Mouse (Mus musculus) adrenal gland, adult 18-20 months (tissue): ENCODE data around the gene Ugt2b37. TPM values are rescaled to one million over a fixed set of nuclear protein-coding genes. Genes with fewer than 3 reads are reported as not detected.
"Not testable (repeated sequence)": the region's sequence is repeated elsewhere in the genome, so short reads cannot be mapped to it uniquely, and the experiment has no call there.

ENCODE experiments used
- DNase-seq, 2 experiments: peaks; one replicate each; pipeline ENCODE4 v3.0.0; 2021 to 2022; ENCODE audit warnings: low spot score in 2 of 2
- long read RNA-seq, 2 experiments: library from polyadenylated mRNA; stranded (forward); transcript quantifications; one replicate each; pipeline ENCODE4 v2.0.0; 2021
- total RNA-seq, 2 experiments: library from RNA; stranded (reverse); gene quantifications; 1 replicate in 1 of 2; 2 replicates in 1 of 2; pipeline ENCODE4 v1.2.3; 2021

The Ugt2b37 gene
- not detected for total RNA-seq
- long read RNA-seq, experiment 1 = 0 reads
- long read RNA-seq, experiment 2 = 0 reads

- DNase-seq = not testable (repeated sequence)
These were observed at the start of gene Ugt2b37 for GRCm38 (mm10) chr5:87254676-87255075. Gene Ugt2b37 (minus strand): TSS chr5:87254804.

GRCm38 (mm10) chr5:87286180-87286579 is 31.6 kb upstream of the Ugt2b37 start:
- not testable (repeated sequence) for DNase-seq

GRCm38 (mm10) chr5:87275986-87276385 is 21.4 kb upstream of the Ugt2b37 start:
- DNase-seq = not testable (repeated sequence)

GRCm38 (mm10) chr5:87275581-87275980 is 21.0 kb upstream of the Ugt2b37 start:
- DNase-seq = no peak

GRCm38 (mm10) chr5:87255831-87256230 is 1.2 kb upstream of the Ugt2b37 start:
- no peak for DNase-seq

- not testable (repeated sequence) for DNase-seq
These were observed 12.5 kb downstream of the Ugt2b37 start for GRCm38 (mm10) chr5:87242140-87242539.

- not testable (repeated sequence) for DNase-seq
These were observed 58.2 kb downstream of the Ugt2b37 start for GRCm38 (mm10) chr5:87196430-87196829.

Other genes starting within 250 kb of the Ugt2b37 start
- not detected for gene Ugt2b36, start 162.2 kb downstream of the Ugt2b37 start, total RNA-seq
- not detected for gene Ugt2b5, start 114.5 kb downstream of the Ugt2b37 start, total RNA-seq
- gene Ugt2a3, start 82.4 kb upstream of the Ugt2b37 start, total RNA-seq = not detected
- gene Ugt2b38, start 169.4 kb upstream of the Ugt2b37 start, total RNA-seq = not detected
- not detected for gene Ugt2a2, start 227.5 kb upstream of the Ugt2b37 start, total RNA-seq
- gene Gm43638, start 232.0 kb upstream of the Ugt2b37 start, total RNA-seq = not detected
- gene Ugt2a1, start 236.1 kb upstream of the Ugt2b37 start, total RNA-seq = not detected